Mouse (Mus musculus) E14TG2a.4 (cell line): Measurements from ENCODE around the gene Arid3a.

ENCODE experiments used
- H3K27me3 ChIP-seq: 2 replicates; pipeline ENCODE4 v1.6.1; 2014; ENCODE audit warnings: low read length, control low read depth; ENCODE audit not compliant: insufficient read depth
- H3K36me3 ChIP-seq: 2 replicates; pipeline ENCODE4 v1.6.1; 2014; ENCODE audit warnings: low read length, control low read depth; ENCODE audit not compliant: insufficient read depth
- H3K4me1 ChIP-seq: replicated peaks from 2 replicates; pipeline ENCODE4 v1.6.1; 2014; ENCODE audit warnings: low read depth, low read length, control low read depth
- H3K4me3 ChIP-seq: replicated peaks from 2 replicates; pipeline ENCODE4 v1.5.1; 2014; ENCODE audit warnings: mild to moderate bottlenecking, low read length
- H3K9me3 ChIP-seq: 2 replicates; pipeline ENCODE4 v1.6.1; 2014; ENCODE audit warnings: low read length, control low read depth
- CTCF ChIP-seq: conservative IDR thresholded peaks from 2 replicates; pipeline ENCODE4 v1.5.1; 2014; ENCODE audit warnings: low read length
- NANOG ChIP-seq: IDR thresholded peaks from 2 replicates; pipeline ENCODE4 v1.6.1; 2014; ENCODE audit warnings: borderline replicate concordance, low read length, mixed read lengths
- POU5F1 ChIP-seq: IDR thresholded peaks from 2 replicates; pipeline ENCODE4 v1.6.1; 2014; ENCODE audit warnings: low read length, borderline replicate concordance

The Arid3a gene

DNA sequence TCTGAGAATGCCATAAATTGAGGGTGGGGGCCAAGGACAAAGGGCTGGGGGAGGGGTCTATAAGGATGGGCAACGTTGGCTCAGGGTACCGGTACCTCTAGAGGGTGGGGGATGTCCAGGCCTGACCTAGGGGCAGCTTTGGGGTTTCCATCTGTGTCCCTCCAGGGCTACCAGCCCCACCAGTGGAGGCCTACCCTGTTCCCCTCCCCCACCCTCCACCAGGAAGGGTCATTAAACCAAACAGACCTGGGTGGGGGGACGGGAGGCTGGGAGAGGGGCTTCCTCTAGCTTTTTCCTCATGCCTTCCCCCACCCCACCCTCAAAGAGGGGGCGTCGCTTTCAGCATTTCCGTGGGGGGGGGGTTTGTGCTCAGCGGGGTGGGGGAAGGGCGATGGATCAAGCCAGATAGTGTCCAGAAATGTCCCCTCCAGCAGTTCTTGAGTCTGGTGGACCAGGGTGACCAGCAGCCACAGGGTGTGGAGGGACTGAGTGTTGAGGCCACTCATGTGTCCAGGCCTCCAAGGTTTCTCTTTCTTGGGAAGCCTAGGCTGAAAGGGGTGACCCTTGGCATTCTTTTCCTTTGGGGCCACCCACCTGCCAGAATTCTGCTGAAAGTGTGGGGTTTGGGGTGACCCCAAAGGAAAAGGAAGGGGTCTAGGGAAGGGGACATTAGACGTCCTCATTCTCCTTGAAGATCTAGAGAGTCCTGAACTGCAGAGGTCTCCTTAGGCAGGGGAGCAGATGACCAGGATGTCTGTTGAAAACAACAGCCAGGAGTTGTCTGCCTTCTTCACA lies 2.3 kb downstream of the Arid3a start:
- TF ChIP-seq CTCF (no peak), NANOG (no peak), POU5F1 (no peak)
- Histone ChIP-seq H3K9me3 (0 out of 2 replicates have a peak, but pooled peaks cover 2% of the 10 kb centered on the region), H3K4me3 (no peak overlapping the region), H3K27me3 (peaks cover 35% of the 10 kb centered on the region), H3K4me1 (peaks cover 56% of the 10 kb centered on the region), H3K36me3 (peaks cover 14% of the 10 kb centered on the region; the same call in 1 of the 2 replicates)

DNA sequence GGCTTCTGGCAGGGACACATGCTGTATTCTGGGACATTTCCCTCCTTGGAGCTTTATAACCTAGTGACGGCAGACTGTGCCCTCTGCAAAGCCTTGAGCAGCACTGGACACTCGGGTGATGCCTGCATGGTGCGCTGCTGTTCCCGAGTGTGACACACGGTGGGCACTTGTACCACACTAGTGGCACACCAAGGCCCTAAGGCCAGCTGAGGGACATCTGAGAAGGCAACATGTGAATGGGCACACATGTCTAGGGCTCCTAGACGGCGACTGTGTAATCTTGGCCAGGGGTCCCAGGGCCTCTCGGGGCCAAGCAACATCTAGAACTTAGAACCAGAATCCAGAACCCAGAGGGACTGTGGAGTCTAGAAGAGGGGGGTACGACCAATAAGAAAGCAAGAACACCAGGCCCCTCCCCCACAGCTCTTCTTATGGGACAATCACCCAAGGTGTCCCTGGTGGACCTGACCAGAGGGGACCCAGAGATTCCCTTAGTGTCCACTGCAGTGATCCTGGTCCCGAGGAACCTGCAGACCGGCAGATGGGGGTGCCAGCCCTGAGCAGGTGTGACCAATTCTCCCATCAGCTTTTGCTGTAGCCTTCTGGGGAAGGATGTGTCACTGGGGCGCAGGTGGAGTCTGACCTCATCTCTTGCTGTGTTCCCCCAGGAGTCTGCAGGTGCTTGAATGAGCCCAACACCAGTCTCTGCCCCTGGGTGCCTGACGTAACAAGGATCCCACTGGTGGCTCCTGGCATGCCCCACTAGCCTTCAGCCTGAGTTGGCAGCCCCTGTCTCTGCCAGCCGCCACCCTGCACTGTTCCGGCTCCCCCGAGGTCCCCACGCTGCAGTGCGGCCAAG lies 3.4 kb downstream of the Arid3a start:
- Histone ChIP-seq H3K27me3 (peaks cover 34% of the 10 kb centered on the region), H3K9me3 (0 out of 2 replicates have a peak, but pooled peaks cover 2% of the 10 kb centered on the region), H3K4me1 (peaks cover 57% of the 10 kb centered on the region), H3K36me3 (peaks cover 14% of the 10 kb centered on the region; the same call in 1 of the 2 replicates), H3K4me3 (no peak overlapping the region)
- TF ChIP-seq CTCF (no peak), POU5F1 (no peak), NANOG (no peak)

DNA sequence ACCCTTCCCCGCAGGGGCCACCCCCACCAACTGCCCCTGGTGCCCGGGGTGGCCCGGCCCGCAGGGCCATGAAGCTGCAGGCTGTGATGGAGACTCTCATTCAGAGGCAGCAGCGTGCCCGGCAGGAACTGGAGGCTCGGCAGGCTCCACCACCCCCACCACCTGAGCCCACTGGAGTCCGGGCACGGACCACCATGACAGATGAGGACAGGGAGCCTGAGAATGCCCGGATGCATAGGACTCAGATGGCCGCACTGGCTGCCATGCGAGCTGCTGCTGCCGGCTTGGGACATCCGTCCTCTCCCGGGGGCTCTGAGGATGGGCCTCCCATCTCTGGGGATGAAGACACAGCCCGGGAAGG lies 4.0 kb downstream of the Arid3a start:
- H3K27me3 ChIP-seq, result peaks cover 34% of the 10 kb centered on the region
- peaks cover 14% of the 10 kb centered on the region; the same call in 1 of the 2 replicates for H3K36me3 ChIP-seq
- no peak for TF ChIP-seq CTCF
- TF ChIP-seq NANOG, result no peak
- no peak for TF ChIP-seq POU5F1
- no peak overlapping the region for H3K4me3 ChIP-seq
- 0 out of 2 replicates have a peak, but pooled peaks cover 2% of the 10 kb centered on the region for H3K9me3 ChIP-seq
- H3K4me1 ChIP-seq, result peaks cover 58% of the 10 kb centered on the region

DNA sequence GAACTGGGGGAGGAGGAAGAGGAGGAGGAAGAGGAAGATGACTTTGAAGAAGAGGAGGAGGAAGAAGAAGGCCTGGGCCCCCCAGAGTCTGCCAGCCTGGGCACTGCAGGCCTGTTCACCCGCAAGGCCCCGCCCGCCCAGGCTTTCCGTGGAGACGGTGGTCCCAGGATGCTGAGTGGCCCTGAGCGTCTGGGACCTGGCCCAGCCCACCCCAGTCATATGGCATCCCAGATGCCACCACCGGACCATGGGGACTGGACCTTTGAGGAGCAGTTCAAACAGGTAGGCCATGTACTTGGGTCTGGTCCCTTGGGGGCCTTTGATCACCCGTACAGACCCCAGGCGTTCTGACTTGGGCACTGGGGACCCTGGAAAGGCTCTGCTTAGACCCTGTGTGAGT lies 5.0 kb downstream of the Arid3a start:
- H3K36me3 ChIP-seq, result peaks cover 14% of the 10 kb centered on the region; the same call in 1 of the 2 replicates
- TF ChIP-seq POU5F1 (no peak), CTCF (no peak), NANOG (no peak)
- 0 out of 2 replicates have a peak, but pooled peaks cover 2% of the 10 kb centered on the region for H3K9me3 ChIP-seq
- peaks cover 59% of the 10 kb centered on the region for H3K4me1 ChIP-seq
- H3K27me3 ChIP-seq, result peaks cover 27% of the 10 kb centered on the region
- H3K4me3 ChIP-seq, result no peak overlapping the region

DNA sequence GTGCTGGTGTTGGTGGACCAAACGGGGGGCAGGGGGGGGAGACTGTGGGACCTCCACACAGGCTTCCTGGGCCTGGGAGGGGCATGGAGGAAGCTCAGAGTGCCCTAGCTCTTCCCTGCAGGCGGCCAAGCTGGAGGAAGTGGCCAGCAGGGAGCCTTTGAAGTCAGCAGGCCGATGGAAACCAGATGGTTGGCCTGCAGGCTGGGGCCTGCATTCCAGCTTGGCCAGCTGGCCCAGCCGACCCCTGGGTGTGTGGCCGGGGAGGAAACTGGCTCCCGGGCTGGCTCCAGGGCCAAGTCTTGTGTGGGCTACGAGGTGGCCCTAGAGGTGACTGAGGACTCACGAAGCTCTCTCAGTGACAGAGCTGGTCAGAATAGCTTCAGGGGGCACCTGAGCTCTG lies 5.9 kb downstream of the Arid3a start:
- TF ChIP-seq CTCF, result no peak
- TF ChIP-seq POU5F1, result no peak
- TF ChIP-seq NANOG, result no peak

DNA sequence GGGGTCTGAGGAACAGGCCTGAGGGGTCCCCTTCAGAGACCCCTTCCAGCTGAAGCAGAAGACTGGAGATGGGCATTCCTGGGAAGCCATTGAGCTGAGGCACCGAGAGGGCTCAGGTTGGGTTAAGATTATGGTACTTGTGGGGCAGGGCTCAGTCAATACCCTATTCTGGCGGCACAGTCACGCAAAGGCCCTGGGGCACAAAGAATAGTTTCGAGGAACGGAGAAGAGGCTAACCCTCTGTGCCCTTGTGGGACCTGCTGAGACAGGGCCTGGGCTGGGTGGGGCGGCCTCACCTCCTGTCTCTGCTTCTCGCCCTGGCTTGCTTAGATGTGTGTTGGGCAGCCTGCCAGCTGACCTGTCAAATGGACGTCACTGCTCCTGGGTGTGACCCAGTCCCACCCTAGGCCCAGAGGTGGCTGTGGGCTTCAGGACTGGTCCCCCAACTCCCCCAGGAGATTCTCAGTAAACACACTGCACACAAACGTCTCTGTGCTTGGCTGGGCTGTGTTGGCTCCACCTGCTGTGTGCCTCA lies 6.4 kb downstream of the Arid3a start:
- no peak overlapping the region for H3K4me3 ChIP-seq
- TF ChIP-seq POU5F1 (no peak), NANOG (no peak), CTCF (no peak)
- peaks cover 66% of the 10 kb centered on the region for H3K4me1 ChIP-seq
- H3K9me3 ChIP-seq, result 0 out of 2 replicates have a peak, but pooled peaks cover 2% of the 10 kb centered on the region
- H3K27me3 ChIP-seq, result peaks cover 17% of the 10 kb centered on the region
- H3K36me3 ChIP-seq, result peaks cover 14% of the 10 kb centered on the region; the same call in 1 of the 2 replicates

More for the DNA sequence above, 5.9 kb downstream of the Arid3a start:
- Histone ChIP-seq H3K4me3 (no peak overlapping the region), H3K4me1 (peaks cover 66% of the 10 kb centered on the region), H3K36me3 (peaks cover 14% of the 10 kb centered on the region; the same call in 1 of the 2 replicates), H3K27me3 (peaks cover 21% of the 10 kb centered on the region), H3K9me3 (0 out of 2 replicates have a peak, but pooled peaks cover 2% of the 10 kb centered on the region)

DNA sequence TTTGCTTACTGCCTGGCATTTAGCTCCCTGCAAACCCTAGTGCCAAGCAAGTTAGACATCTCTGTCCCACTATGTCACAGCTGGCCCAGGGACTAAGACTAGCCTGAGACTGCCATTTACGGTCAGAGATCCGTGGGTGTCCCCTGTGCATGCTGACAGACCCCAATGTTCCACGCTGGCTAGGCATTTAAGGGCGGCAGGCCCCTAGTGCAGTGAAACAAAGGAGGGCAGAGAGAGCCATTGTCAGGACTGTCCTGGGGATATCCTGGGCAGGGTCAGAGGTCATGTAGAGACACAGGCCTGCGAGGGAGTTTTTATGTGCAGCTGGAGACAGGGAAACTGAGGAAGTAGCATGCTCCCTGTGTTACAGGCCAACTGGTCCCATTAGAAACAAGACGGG lies 7.0 kb downstream of the Arid3a start:
- no peak for TF ChIP-seq NANOG
- no peak for TF ChIP-seq CTCF
- TF ChIP-seq POU5F1, result no peak
- peaks cover 66% of the 10 kb centered on the region for H3K4me1 ChIP-seq

More for the DNA sequence above, 7.0 kb downstream of the Arid3a start:
- Histone ChIP-seq H3K27me3 (peaks cover 12% of the 10 kb centered on the region), H3K4me3 (no peak overlapping the region), H3K9me3 (0 out of 2 replicates have a peak, but pooled peaks cover 2% of the 10 kb centered on the region), H3K36me3 (peaks cover 14% of the 10 kb centered on the region; the same call in 1 of the 2 replicates)
